Mouse (Mus musculus) CH12.LX (cell line): ENCODE measurements around the gene Theg. TPM values are rescaled to one million over a fixed set of nuclear protein-coding genes. Genes with fewer than 3 reads are reported as not detected.

Source experiments
- DNase-seq: peaks from one replicate; pipeline ENCODE4 v3.0.0-alpha.2; 2013; ENCODE audit errors: extremely low read depth
- H3K27ac ChIP-seq: 2 replicates; pipeline ENCODE4 v1.5.1; 2012; ENCODE audit warnings: low read depth, mild to moderate bottlenecking, control low read depth, moderate library complexity; ENCODE audit not compliant: insufficient read depth
- H3K27me3 ChIP-seq: replicated peaks from 2 replicates; pipeline ENCODE3; 2012; ENCODE audit warnings: inconsistent platforms
- H3K36me3 ChIP-seq, 2 experiments: replicated peaks in 1 of 2; 2 replicates each; pipeline versions ENCODE3 to v1.6.1; 2012; ENCODE audit warnings: inconsistent platforms in 1 of 2, low read length in 1 of 2, mild to moderate bottlenecking in 1 of 2, mixed read lengths in 1 of 2, moderate library complexity in 1 of 2; ENCODE audit not compliant: control insufficient read depth in 1 of 2, insufficient read depth in 1 of 2
- H3K4me1 ChIP-seq, 2 experiments: 2 replicates each; pipeline ENCODE4 v1.6.1; 2012; ENCODE audit warnings: inconsistent platforms in 1 of 2, moderate library complexity in 1 of 2; ENCODE audit not compliant: insufficient read depth in 2 of 2, control insufficient read depth in 1 of 2
- H3K4me2 ChIP-seq: 2 replicates; pipeline ENCODE4 v1.6.1; 2012; ENCODE audit warnings: low read depth, mild to moderate bottlenecking, control low read depth; ENCODE audit not compliant: poor library complexity, insufficient read depth, severe bottlenecking
- H3K4me3 ChIP-seq, 3 experiments: fragments of 150-350 bp in 1 of 3; sonication (generic) in 1 of 3; replicated peaks in 1 of 3; 2 replicates each; pipeline versions ENCODE3 to v1.5.1; 2011 to 2012; ENCODE audit warnings: low read depth in 2 of 3, low read length in 2 of 3, mild to moderate bottlenecking in 2 of 3, moderate library complexity in 2 of 3, control low read depth in 1 of 3, improper control_type of control experiment in 1 of 3, inconsistent platforms in 1 of 3, mixed read lengths in 1 of 3; ENCODE audit not compliant: poor library complexity in 1 of 3
- H3K79me2 ChIP-seq: replicated peaks from 2 replicates; pipeline ENCODE4 v1.6.1; 2012; ENCODE audit warnings: mild to moderate bottlenecking, moderate library complexity; ENCODE audit not compliant: control insufficient read depth, poor library complexity, insufficient read depth, severe bottlenecking; ENCODE audit errors: extremely low read depth
- H3K9ac ChIP-seq: 2 replicates; pipeline ENCODE4 v1.6.1; 2012; ENCODE audit warnings: low read depth, mild to moderate bottlenecking, control low read depth, moderate library complexity; ENCODE audit not compliant: insufficient read depth
- H3K9me3 ChIP-seq: replicated peaks from 2 replicates; pipeline ENCODE3; 2012; ENCODE audit warnings: low read length, inconsistent platforms, mixed read lengths
- BHLHE40 ChIP-seq: IDR thresholded peaks from 2 replicates; pipeline ENCODE4 v1.6.1; 2011; ENCODE audit warnings: mild to moderate bottlenecking, low read depth, low read length, improper control_type of control experiment
- EP300 ChIP-seq: IDR thresholded peaks from 2 replicates; pipeline ENCODE4 v1.6.1; 2011; ENCODE audit warnings: low read length, improper control_type of control experiment
- GABPA ChIP-seq: IDR thresholded peaks from 2 replicates; pipeline ENCODE4 v1.6.1; 2012; ENCODE audit warnings: low read depth, low read length, improper control_type of control experiment, inconsistent platforms; ENCODE audit not compliant: insufficient replicate concordance
- IRF4 ChIP-seq: IDR thresholded peaks from 2 replicates; pipeline ENCODE4 v1.6.1; 2014; ENCODE audit warnings: low read depth, mild to moderate bottlenecking, inconsistent platforms, low read length, improper control_type of control experiment
- JUN ChIP-seq: IDR thresholded peaks from 2 replicates; pipeline ENCODE4 v1.6.1; 2011; ENCODE audit warnings: low read depth, mild to moderate bottlenecking, low read length, improper control_type of control experiment, moderate library complexity; ENCODE audit not compliant: insufficient read depth
- JUND ChIP-seq: conservative IDR thresholded peaks from 2 replicates; pipeline ENCODE4 v1.6.1; 2011; ENCODE audit warnings: low read depth, low read length, improper control_type of control experiment
- MAZ ChIP-seq: IDR thresholded peaks from 2 replicates; pipeline ENCODE4 v1.6.1; 2012; ENCODE audit warnings: low read depth, mild to moderate bottlenecking, inconsistent platforms, low read length, improper control_type of control experiment, moderate library complexity
- MEF2A ChIP-seq: IDR thresholded peaks from 2 replicates; pipeline ENCODE4 v1.6.1; 2014; ENCODE audit warnings: low read depth, mild to moderate bottlenecking, inconsistent platforms, low read length, improper control_type of control experiment, borderline replicate concordance
- MYC ChIP-seq: IDR thresholded peaks from 2 replicates; pipeline ENCODE4 v1.6.1; 2011; ENCODE audit warnings: low read depth, mild to moderate bottlenecking, improper control_type of control experiment, low read length
- NRF1 ChIP-seq: IDR thresholded peaks from 2 replicates; pipeline ENCODE4 v1.6.1; 2014; ENCODE audit warnings: low read depth, mild to moderate bottlenecking, inconsistent platforms, low read length, improper control_type of control experiment, moderate library complexity
- POLR2A ChIP-seq: IDR thresholded peaks from 2 replicates; pipeline ENCODE4 v1.6.1; 2011; ENCODE audit warnings: low read depth, mild to moderate bottlenecking, improper control_type of control experiment, low read length
- RAD21 ChIP-seq: IDR thresholded peaks from 2 replicates; pipeline ENCODE4 v1.6.1; 2011; ENCODE audit warnings: low read depth, mild to moderate bottlenecking, low read length, improper control_type of control experiment, moderate library complexity
- RCOR1 ChIP-seq: conservative IDR thresholded peaks from 2 replicates; pipeline ENCODE4 v1.6.1; 2012; ENCODE audit warnings: low read depth, mild to moderate bottlenecking, inconsistent platforms, low read length, improper control_type of control experiment
- SMC3 ChIP-seq: IDR thresholded peaks from 2 replicates; pipeline ENCODE4 v1.6.1; 2011; ENCODE audit warnings: low read depth, low read length, improper control_type of control experiment
- TBP ChIP-seq: conservative IDR thresholded peaks from 2 replicates; pipeline ENCODE4 v1.6.1; 2011; ENCODE audit warnings: low read depth, low read length, improper control_type of control experiment
- UBTF ChIP-seq: IDR thresholded peaks from 2 replicates; pipeline ENCODE4 v1.6.1; 2012; ENCODE audit warnings: low read depth, mild to moderate bottlenecking, inconsistent platforms, low read length, improper control_type of control experiment, moderate library complexity
- USF1 ChIP-seq: IDR thresholded peaks from 2 replicates; pipeline ENCODE4 v1.6.1; 2014; ENCODE audit warnings: low read depth, mild to moderate bottlenecking, inconsistent platforms, low read length, improper control_type of control experiment
- ZC3H11A ChIP-seq: IDR thresholded peaks from 2 replicates; pipeline ENCODE4 v1.6.1; 2012; ENCODE audit warnings: low read depth, mild to moderate bottlenecking, inconsistent platforms, low read length, improper control_type of control experiment
- ZKSCAN1 ChIP-seq: IDR thresholded peaks from 2 replicates; pipeline ENCODE4 v1.6.1; 2012; ENCODE audit warnings: low read depth, inconsistent platforms, low read length, improper control_type of control experiment, borderline replicate concordance
- ZMIZ1 ChIP-seq: IDR thresholded peaks from 2 replicates; pipeline ENCODE4 v1.6.1; 2012; ENCODE audit warnings: low read depth, mild to moderate bottlenecking, inconsistent platforms, low read length, improper control_type of control experiment
- dilution Hi-C: fragments of 300-500 bp; cut with MboI; formaldehyde crosslinking; loops from 2 replicates; pipeline ENCODE4 v1.14.3; 2020; ENCODE audit warnings: low sequenced_read_pairs; ENCODE audit not compliant: extremely low pct_unique_long_range_greater_than_20kb, extremely low pct_ligation_motif_present
- in situ Hi-C: fragments of 300-500 bp; cut with MboI; formaldehyde crosslinking; loops from 3 replicates; pipeline ENCODE4 v1.14.3; 2019; ENCODE audit warnings: low sequenced_read_pairs, low pct_ligation_motif_present, low pct_unique_long_range_greater_than_20kb, mixed read lengths
- polyA plus RNA-seq: library from polyadenylated mRNA; unstranded; fragments of >175 nt; gene quantifications from 2 replicates; pipeline ENCODE4 v1.2.1, GENCODE M21; 2012; ENCODE audit warnings: low read depth; ENCODE audit not compliant: insufficient read length
- total RNA-seq, 2 experiments: library from RNA; depleted of rRNA; stranded (reverse); fragments of 300-350 nt in 1 of 2; fragments of >200 nt in 1 of 2; gene quantifications; 2 replicates each; pipeline ENCODE4 v1.2.3; 2012 to 2014

Theg gene
- total and polyA plus RNA-seq, 3 experiments: not detected

DNA sequence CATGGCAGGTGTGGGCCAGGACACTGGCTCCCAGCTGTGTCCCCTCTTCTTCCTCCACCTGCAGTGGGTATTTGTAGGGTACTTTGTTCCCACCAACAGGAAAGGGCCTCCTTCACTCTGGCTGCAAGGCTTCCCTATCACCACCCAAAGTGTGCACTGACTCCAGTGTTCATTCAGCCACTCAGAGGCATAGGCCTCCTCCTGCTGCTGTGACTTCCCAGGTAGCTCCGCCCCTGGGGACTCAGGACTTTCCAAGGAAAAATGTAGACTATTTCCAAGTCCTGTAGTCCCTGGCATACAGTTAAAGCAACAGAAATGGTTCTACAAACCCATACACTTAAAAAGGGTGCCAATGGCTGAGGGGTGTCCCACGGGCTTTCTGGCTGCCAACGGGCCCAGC, 54.5 kb downstream of the Theg start:
- Histone ChIP-seq H3K27me3 (peaks cover 2% of the 10 kb centered on the region), H3K9ac (no peak overlapping the region), H3K36me3 (peaks cover 0 to 29% of the 10 kb centered on the region in 2 experiments), H3K4me2 (peak overlapping the region; percentile 62), H3K4me3 (peak overlapping the region; percentile 62 to 74 (median 65)), H3K4me1 (peaks cover 4 to 13% of the 10 kb centered on the region in 2 experiments; a peak in 3 of 4 replicates), H3K9me3 (no peaks in the 10 kb centered on the region), H3K27ac (no peak overlapping the region), H3K79me2 (no peaks in the 10 kb centered on the region)
- in situ Hi-C loops: no loop called here
- dilution Hi-C loops: no loop called here
- DNase-seq: no peak
- no peak for TF ChIP-seq EP300
- no peak for TF ChIP-seq IRF4
- no peak for TF ChIP-seq ZKSCAN1
- no peak for TF ChIP-seq POLR2A
- TF ChIP-seq SMC3: no peak

- TF ChIP-seq RCOR1: no peak
- no peak for TF ChIP-seq MEF2A
- no peak for TF ChIP-seq MAZ
- no peaks in the 10 kb centered on the region for H3K79me2 ChIP-seq
- no peak for DNase-seq
- in situ Hi-C loops (no loop called here), dilution Hi-C loops (no loop called here)
- H3K9ac ChIP-seq: no peak overlapping the region
- no peak overlapping the region for H3K4me2 ChIP-seq
- peaks cover 0 to 36% of the 10 kb centered on the region in 2 experiments for H3K36me3 ChIP-seq
- peaks cover 4 to 13% of the 10 kb centered on the region in 2 experiments; a peak in 3 of 4 replicates for H3K4me1 ChIP-seq
- H3K27ac ChIP-seq: no peak overlapping the region
- H3K9me3 ChIP-seq: no peaks in the 10 kb centered on the region
- H3K4me3 ChIP-seq: no peak overlapping the region
- H3K27me3 ChIP-seq: peaks cover 2% of the 10 kb centered on the region
Measured at GRCm38 (mm10) chr10:79531593-79531992, 55.5 kb downstream of the Theg start.

GRCm38 (mm10) chr10:79530721-79531120, 56.4 kb downstream of the Theg start:
- Histone ChIP-seq H3K79me2 (no peaks in the 10 kb centered on the region), H3K9me3 (no peaks in the 10 kb centered on the region), H3K36me3 (peaks cover 0 to 45% of the 10 kb centered on the region in 2 experiments), H3K27ac (no peak overlapping the region), H3K4me1 (peaks cover 4 to 13% of the 10 kb centered on the region in 2 experiments; a peak in 3 of 4 replicates), H3K9ac (no peak overlapping the region), H3K4me3 (no peak overlapping the region), H3K4me2 (no peak overlapping the region), H3K27me3 (peaks cover 2% of the 10 kb centered on the region)
- dilution Hi-C loops: no loop called here
- no peak for TF ChIP-seq MYC
- no peak for TF ChIP-seq ZC3H11A
- TF ChIP-seq NRF1: no peak
- no peak for TF ChIP-seq JUND
- TF ChIP-seq RAD21: no peak
- no peak for TF ChIP-seq ZMIZ1
- no peak for TF ChIP-seq MEF2A
- TF ChIP-seq GABPA: no peak
- TF ChIP-seq UBTF: no peak
- no peak for TF ChIP-seq BHLHE40
- TF ChIP-seq TBP: no peak
- TF ChIP-seq JUN: no peak
- no peak for TF ChIP-seq USF1
- TF ChIP-seq POLR2A: no peak
- in situ Hi-C loops: no loop called here
- DNase-seq: no peak
